Mouse (Mus musculus): ENCODE measurements around the gene Fstl1. TPM values are rescaled to one million over a fixed set of nuclear protein-coding genes. Genes with fewer than 3 reads are reported as not detected.

Gene Fstl1
- polyA plus RNA-seq, 1 experiment from 2014 or later = 15.5 TPM

- H3K36me3 ChIP-seq (replicated peaks; ENCODE audit: insufficient read depth, low read length) = no peaks in the 10 kb centered on the region
- H3K27me3 ChIP-seq (ENCODE audit: insufficient read depth, low read length) = no peaks in the 10 kb centered on the region
- H3K9me3 ChIP-seq (ENCODE audit: low read length) = no peaks in the 10 kb centered on the region
- no peaks in the 10 kb centered on the region for H3K4me1 ChIP-seq (ENCODE audit: insufficient read depth)
- TF ChIP-seq CTCF (IDR thresholded peaks at IDR 0.05; ENCODE audit: low read depth) (no peak), EP300 (IDR thresholded peaks at IDR 0.05; ENCODE audit: low read depth) (no peak)
- DNase-seq (no peak), ATAC-seq (no peak)
- H3K4me2 ChIP-seq (ENCODE audit: low read depth, low read length) = no peak overlapping the region
- H3K4me3 ChIP-seq (ENCODE audit: low read depth, low read length) = no peak overlapping the region
- WGBS (ENCODE audit: insufficient replicate concordance) = 74% methylated on average over 6 of the region's 6 CpGs
- H3K9ac ChIP-seq (replicated peaks) = no peak overlapping the region
- no peak overlapping the region for H3K27ac ChIP-seq (ENCODE audit: low read depth)
These were observed 12.8 kb downstream of the Fstl1 start for GRCm38 (mm10) chr16:37789394-37789920.

DNA sequence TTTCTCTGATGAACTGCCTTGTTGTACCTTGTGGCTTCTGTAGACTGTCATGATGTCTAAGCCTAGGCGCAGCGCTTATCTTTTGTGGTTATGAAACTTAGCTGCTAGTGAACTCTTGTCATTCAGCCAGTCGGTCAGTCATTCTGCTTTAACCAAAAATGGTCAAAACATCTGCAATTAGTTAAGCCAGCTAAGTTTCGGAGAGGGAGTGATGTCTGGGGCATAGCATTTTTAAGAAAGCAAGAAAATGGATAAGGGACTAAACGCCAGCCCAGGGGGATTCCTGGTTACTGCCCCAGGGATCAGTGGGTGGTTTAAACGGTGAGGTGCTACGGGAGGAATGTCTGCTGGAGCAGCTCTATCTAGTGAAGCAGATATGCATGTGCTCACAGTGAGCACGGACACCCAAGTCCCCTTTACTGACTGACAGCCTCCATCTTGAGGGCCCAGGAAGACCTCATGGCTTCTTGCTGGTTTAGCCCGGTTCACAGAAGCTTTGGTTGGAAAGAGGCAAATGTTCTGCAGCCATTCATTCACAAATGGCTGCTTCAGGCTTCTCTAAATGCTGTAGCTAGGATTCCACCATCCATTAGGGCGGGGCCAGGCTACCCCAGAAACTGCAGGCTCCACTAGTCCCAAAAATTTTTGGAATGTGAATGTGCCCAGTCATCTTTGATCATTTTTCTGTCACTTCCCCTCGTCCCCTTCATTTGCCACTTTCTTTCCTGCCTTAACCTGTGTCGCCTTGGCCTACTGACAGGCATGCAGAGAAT lies 13.5 kb downstream of the Fstl1 start:
- WGBS (ENCODE audit: insufficient replicate concordance) = 52% methylated on average over 12 of the region's 12 CpGs
- H3K9ac ChIP-seq (replicated peaks) = no peak overlapping the region
- ATAC-seq (no peak), DNase-seq (no peak)
- H3K36me3 ChIP-seq (replicated peaks; ENCODE audit: insufficient read depth, low read length) = no peaks in the 10 kb centered on the region
- H3K4me2 ChIP-seq (ENCODE audit: low read depth, low read length) = no peak overlapping the region
- no peak overlapping the region for H3K27ac ChIP-seq (ENCODE audit: low read depth)
- H3K9me3 ChIP-seq (ENCODE audit: low read length) = no peaks in the 10 kb centered on the region
- no peaks in the 10 kb centered on the region for H3K4me1 ChIP-seq (ENCODE audit: insufficient read depth)
- H3K27me3 ChIP-seq (ENCODE audit: insufficient read depth, low read length) = no peaks in the 10 kb centered on the region
- TF ChIP-seq CTCF (IDR thresholded peaks at IDR 0.05; ENCODE audit: low read depth) (no peak), EP300 (IDR thresholded peaks at IDR 0.05; ENCODE audit: low read depth) (no peak)
- no peak overlapping the region for H3K4me3 ChIP-seq (ENCODE audit: low read depth, low read length)

- Histone ChIP-seq H3K27me3 (ENCODE audit: insufficient read depth, low read length) (no peaks in the 10 kb centered on the region), H3K4me2 (ENCODE audit: low read depth, low read length) (no peak overlapping the region), H3K9me3 (ENCODE audit: low read length) (no peaks in the 10 kb centered on the region), H3K36me3 (replicated peaks; ENCODE audit: insufficient read depth, low read length) (no peaks in the 10 kb centered on the region), H3K4me3 (ENCODE audit: low read depth, low read length) (no peak overlapping the region), H3K9ac (replicated peaks) (no peak overlapping the region), H3K27ac (ENCODE audit: low read depth) (no peak overlapping the region), H3K4me1 (ENCODE audit: insufficient read depth) (no peaks in the 10 kb centered on the region)
- WGBS (ENCODE audit: insufficient replicate concordance) = 75% methylated on average over 8 of the region's 8 CpGs
- no peak for ATAC-seq
- no peak for TF ChIP-seq CTCF (IDR thresholded peaks at IDR 0.05; ENCODE audit: low read depth)
- DNase-seq = no peak
These were observed 14.1 kb downstream of the Fstl1 start for GRCm38 (mm10) chr16:37790781-37791175.

DNA sequence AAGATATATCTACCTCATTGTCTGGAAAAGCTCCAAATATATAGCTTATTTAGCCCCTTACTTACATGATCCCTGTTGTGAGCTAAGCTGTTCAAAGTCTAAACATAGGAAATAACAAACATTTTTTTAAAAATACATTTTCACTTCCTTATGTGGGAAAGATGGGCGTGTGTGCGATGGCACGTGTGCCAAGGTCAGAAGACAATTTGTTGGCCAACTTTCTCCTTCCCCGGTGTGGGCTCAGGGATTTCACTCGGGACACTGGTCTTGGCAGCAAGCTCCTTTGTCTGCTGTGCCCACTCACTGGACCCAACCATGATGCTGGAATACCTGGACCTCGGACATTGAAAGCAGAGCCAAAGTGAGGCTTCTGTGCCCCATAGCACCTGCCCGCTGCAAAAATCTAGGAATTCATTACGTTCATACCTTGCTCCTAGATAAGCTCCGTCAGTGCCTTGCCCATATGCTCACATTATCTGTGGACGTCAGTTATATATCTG lies 19.0 kb downstream of the Fstl1 start:
- H3K36me3 ChIP-seq (replicated peaks; ENCODE audit: insufficient read depth, low read length) = no peaks in the 10 kb centered on the region
- H3K4me3 ChIP-seq (ENCODE audit: low read depth, low read length) = no peak overlapping the region
- H3K27me3 ChIP-seq (ENCODE audit: insufficient read depth, low read length) = no peaks in the 10 kb centered on the region
- no peak overlapping the region for H3K9ac ChIP-seq (replicated peaks)
- H3K27ac ChIP-seq (ENCODE audit: low read depth) = no peak overlapping the region
- DNase-seq (no peak), ATAC-seq (no peak)
- no peak overlapping the region for H3K4me2 ChIP-seq (ENCODE audit: low read depth, low read length)
- no peak for TF ChIP-seq EP300 (IDR thresholded peaks at IDR 0.05; ENCODE audit: low read depth)
- TF ChIP-seq CTCF (IDR thresholded peaks at IDR 0.05; ENCODE audit: low read depth) = no peak
- H3K9me3 ChIP-seq (ENCODE audit: low read length) = no peaks in the 10 kb centered on the region
- H3K4me1 ChIP-seq (ENCODE audit: insufficient read depth) = no peaks in the 10 kb centered on the region
- WGBS (ENCODE audit: insufficient replicate concordance) = 83% methylated on average over 10 of the region's 10 CpGs

DNA sequence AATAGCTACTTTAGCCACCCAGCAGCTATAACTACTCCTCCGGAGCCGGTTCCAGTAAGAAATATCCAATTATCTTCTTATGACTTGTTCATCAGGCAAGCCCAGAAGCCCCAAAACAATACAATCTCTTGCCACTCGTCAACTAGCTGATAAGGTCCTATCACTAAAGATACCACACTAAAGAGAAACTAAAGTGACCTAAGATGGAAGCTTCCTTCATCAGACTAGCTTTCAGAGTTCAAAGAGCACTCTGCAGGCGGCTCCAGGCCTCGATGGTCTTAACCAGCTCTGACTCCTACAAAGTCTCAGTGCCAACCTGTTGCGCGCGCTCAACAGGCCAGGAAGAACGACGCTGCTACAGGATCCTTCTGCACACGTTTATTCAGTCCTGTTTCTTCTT lies 19.6 kb downstream of the Fstl1 start:
- TF ChIP-seq CTCF (IDR thresholded peaks at IDR 0.05; ENCODE audit: low read depth) = no peak
- TF ChIP-seq EP300 (IDR thresholded peaks at IDR 0.05; ENCODE audit: low read depth) = no peak
- H3K4me2 ChIP-seq (ENCODE audit: low read depth, low read length) = no peak overlapping the region
- no peaks in the 10 kb centered on the region for H3K27me3 ChIP-seq (ENCODE audit: insufficient read depth, low read length)
- ATAC-seq = no peak
- H3K9ac ChIP-seq (replicated peaks) = no peak overlapping the region
- no peak overlapping the region for H3K27ac ChIP-seq (ENCODE audit: low read depth)
- no peaks in the 10 kb centered on the region for H3K9me3 ChIP-seq (ENCODE audit: low read length)
- WGBS (ENCODE audit: insufficient replicate concordance) = 73% methylated on average over 11 of the region's 11 CpGs
- no peaks in the 10 kb centered on the region for H3K4me1 ChIP-seq (ENCODE audit: insufficient read depth)
- DNase-seq = no peak
- no peaks in the 10 kb centered on the region for H3K36me3 ChIP-seq (replicated peaks; ENCODE audit: insufficient read depth, low read length)
- H3K4me3 ChIP-seq (ENCODE audit: low read depth, low read length) = no peak overlapping the region

DNA sequence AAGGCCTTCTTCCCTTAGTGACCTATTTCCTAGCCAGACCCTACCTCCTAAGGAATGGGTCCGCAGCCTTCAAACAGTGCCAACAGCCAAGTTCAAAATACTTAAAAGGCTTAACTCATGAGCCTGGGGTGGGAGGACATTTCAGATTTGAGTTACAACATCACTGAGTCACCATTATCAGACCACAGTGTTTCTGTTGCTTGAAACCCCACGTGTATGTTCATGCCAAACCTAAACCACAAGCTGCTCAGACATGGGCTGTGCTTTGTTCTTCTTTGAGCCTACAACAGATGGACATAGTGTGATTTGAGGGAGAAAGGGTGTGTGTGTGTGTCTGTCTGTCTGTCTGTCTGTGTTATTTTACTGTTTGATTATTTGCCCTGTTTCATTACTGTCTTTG lies 24.4 kb downstream of the Fstl1 start:
- no peaks in the 10 kb centered on the region for H3K36me3 ChIP-seq (replicated peaks; ENCODE audit: insufficient read depth, low read length)
- no peak overlapping the region for H3K27ac ChIP-seq (ENCODE audit: low read depth)
- no peaks in the 10 kb centered on the region for H3K4me1 ChIP-seq (ENCODE audit: insufficient read depth)
- no peak overlapping the region for H3K4me3 ChIP-seq (ENCODE audit: low read depth, low read length)
- H3K27me3 ChIP-seq (ENCODE audit: insufficient read depth, low read length) = no peaks in the 10 kb centered on the region
- no peak overlapping the region for H3K4me2 ChIP-seq (ENCODE audit: low read depth, low read length)
- 52% methylated on average over 2 of the region's 2 CpGs for WGBS (ENCODE audit: insufficient replicate concordance)
- no peak overlapping the region for H3K9ac ChIP-seq (replicated peaks)
- ATAC-seq = no peak
- no peak for DNase-seq
- no peak for TF ChIP-seq CTCF (IDR thresholded peaks at IDR 0.05; ENCODE audit: low read depth)
- no peak for TF ChIP-seq EP300 (IDR thresholded peaks at IDR 0.05; ENCODE audit: low read depth)
- peaks cover 2% of the 10 kb centered on the region; the same call in 1 of the 2 replicates for H3K9me3 ChIP-seq (ENCODE audit: low read length)

Data from liver, postnatal 0 days (tissue).